Mouse (Mus musculus): ENCODE results near the gene Olfml2a.

GRCm38 (mm10) chr2:38937396-38937795 is 5.6 kb downstream of the Olfml2a start:
- TF ChIP-seq CTCF (IDR thresholded peaks at IDR 0.05; ENCODE audit: borderline replicate concordance, extremely low read depth, insufficient read depth, insufficient read length) (no peak), POLR2A (IDR thresholded peaks at IDR 0.05; ENCODE audit: borderline replicate concordance, extremely low read depth, insufficient read depth, insufficient read length, poor library complexity, severe bottlenecking) (no peak)

All from brain, embryonic 14.5 days (tissue).